Mouse (Mus musculus): Measurements from ENCODE around the gene Dennd2a.

GRCm38 (mm10) chr6:39423686-39424085, 134.0 kb downstream of the Dennd2a start:
- TF ChIP-seq HCFC1 (IDR thresholded peaks at IDR 0.05; ENCODE audit: borderline replicate concordance, insufficient read depth, low read length) (no peak), ZC3H11A (IDR thresholded peaks at IDR 0.05; ENCODE audit: borderline replicate concordance, low read depth, low read length) (no peak), MAFK (IDR thresholded peaks at IDR 0.05; ENCODE audit: insufficient read depth, low read depth, low read length) (no peak), ZNF384 (IDR thresholded peaks at IDR 0.05; ENCODE audit: low read depth, low read length) (no peak)
